Mouse (Mus musculus) forebrain, embryonic 14.5 days (tissue): ENCODE results near the gene Matn4. TPM values are rescaled to one million over a fixed set of nuclear protein-coding genes. Genes with fewer than 3 reads are reported as not detected.

Experiments
- ATAC-seq: fragments of 200-750 bp; cut with Nextera tagmentation; 2 replicates; pipeline ENCODE4 v1.8.0; 2017; ENCODE audit warnings: mild to moderate bottlenecking, moderate library complexity
- DNase-seq: peaks from one replicate; pipeline ENCODE4 v3.0.0-alpha.2; 2015; ENCODE audit warnings: low spot score
- H3K27ac ChIP-seq: fragments of 300-500 bp; sonication (generic); 2 replicates; pipeline ENCODE4 v1.5.1; 2014; ENCODE audit warnings: low read depth, mild to moderate bottlenecking, control low read depth, low read length, moderate library complexity
- H3K27me3 ChIP-seq: fragments of 300-500 bp; sonication (generic); replicated peaks from 2 replicates; pipeline ENCODE4 v1.6.1; 2014; ENCODE audit warnings: low read length, control low read depth, mixed read lengths; ENCODE audit not compliant: control insufficient read depth, insufficient read depth
- H3K36me3 ChIP-seq: fragments of 300-500 bp; sonication (generic); 2 replicates; pipeline ENCODE4 v1.6.1; 2014; ENCODE audit warnings: low read length, control low read depth; ENCODE audit not compliant: control insufficient read depth, insufficient read depth
- H3K4me1 ChIP-seq: fragments of 300-500 bp; sonication (generic); 2 replicates; pipeline ENCODE4 v1.6.1; 2014; ENCODE audit warnings: antibody characterized with exemption, low read length, control low read depth; ENCODE audit not compliant: control insufficient read depth, insufficient read depth
- H3K4me2 ChIP-seq: fragments of 300-500 bp; sonication (generic); 2 replicates; pipeline ENCODE4 v1.6.1; 2014; ENCODE audit warnings: mild to moderate bottlenecking, control low read depth, low read length
- H3K4me3 ChIP-seq: fragments of 300-500 bp; sonication (generic); 2 replicates; pipeline ENCODE4 v1.5.1; 2014; ENCODE audit warnings: low read depth, low read length, control low read depth
- H3K9ac ChIP-seq: fragments of 300-500 bp; sonication (generic); 2 replicates; pipeline ENCODE4 v1.6.1; 2014; ENCODE audit warnings: mild to moderate bottlenecking, low read length, control low read depth, moderate library complexity
- H3K9me3 ChIP-seq: fragments of 300-500 bp; sonication (generic); replicated peaks from 2 replicates; pipeline ENCODE4 v1.6.1; 2016; ENCODE audit warnings: low read length, control low read depth, mixed read lengths; ENCODE audit not compliant: control insufficient read depth
- WGBS: fragments of 180-500 bp; shearing (Covaris S2); extraction: QIAGEN DNeasy Blood & Tissue Kit; methylation state at CpG from one replicate; pipeline ENCODE4 v1.1.7; 2014; 5-methylcytosine and 5-hydroxymethylcytosine counted together
- polyA plus RNA-seq: library from polyadenylated mRNA; unstranded; fragments of >200 nt; fragmentation: Nextera tagmentation; extraction: Ambion mirVana; gene quantifications from 2 replicates; pipeline ENCODE4 v1.2.1, GENCODE M21; 2014

Matn4 gene
- polyA plus RNA-seq, 1 experiment from 2014 or later: 0.08 TPM

DNA sequence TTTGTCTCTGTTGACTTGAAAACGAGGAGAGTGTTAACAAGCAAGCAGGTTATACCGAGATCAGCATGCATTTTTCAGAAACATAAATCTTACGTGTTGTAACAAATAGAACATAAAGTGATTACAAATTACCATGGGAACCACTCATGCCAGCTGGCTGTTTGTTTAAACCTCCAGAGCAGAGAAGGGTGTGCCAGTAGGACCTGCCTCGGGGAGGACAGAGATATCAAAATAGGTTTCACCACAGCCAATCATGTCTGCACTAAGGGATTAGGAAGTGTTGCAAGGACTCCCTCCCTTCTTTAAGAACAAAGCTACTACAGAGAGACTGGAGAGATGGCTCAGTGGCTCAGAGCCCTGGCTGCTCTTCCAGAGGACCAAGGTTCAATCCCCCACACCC lies 31.8 kb downstream of the Matn4 start:
- no peaks in the 10 kb centered on the region for H3K36me3 ChIP-seq
- no peak overlapping the region for H3K9ac ChIP-seq
- H3K4me2 ChIP-seq: no peak overlapping the region
- WGBS: 59% methylated on average over 4 of the region's 4 CpGs
- H3K27ac ChIP-seq: no peak overlapping the region
- DNase-seq (no peak), ATAC-seq (no peak)
- H3K4me3 ChIP-seq: no peak overlapping the region
- H3K27me3 ChIP-seq: no peaks in the 10 kb centered on the region
- no peaks in the 10 kb centered on the region for H3K4me1 ChIP-seq
- H3K9me3 ChIP-seq: no peaks in the 10 kb centered on the region

DNA sequence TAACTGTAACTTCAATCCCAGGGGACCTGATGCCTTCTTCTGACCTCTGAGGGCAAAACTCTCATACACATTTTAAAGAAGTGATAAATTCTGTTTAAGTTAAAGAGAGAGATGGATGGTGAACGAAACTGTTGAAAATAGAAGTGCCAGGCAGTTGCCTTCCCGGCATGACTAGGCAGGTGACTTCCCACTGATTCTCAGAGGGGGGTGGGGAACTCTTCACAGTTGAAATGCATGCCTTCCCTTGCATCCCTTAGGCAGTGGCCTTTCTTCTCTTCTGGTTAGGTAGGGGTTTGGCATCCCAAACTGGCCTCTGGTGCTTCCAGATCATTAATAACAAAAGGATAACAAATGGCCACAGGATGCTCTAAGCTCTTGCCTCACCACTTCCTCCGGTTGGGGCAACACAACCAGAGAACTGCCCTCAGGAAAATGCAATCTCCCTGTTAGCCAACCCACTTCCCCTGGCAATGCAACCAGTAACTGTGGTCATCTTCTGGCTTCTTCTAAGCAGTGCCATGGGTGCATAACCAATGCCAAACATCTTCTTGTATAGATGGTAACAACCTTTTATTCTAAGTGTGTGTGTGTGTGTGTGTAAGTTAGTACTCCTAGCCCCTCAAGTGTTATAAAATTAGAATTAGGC lies 32.4 kb downstream of the Matn4 start:
- no peak overlapping the region for H3K4me2 ChIP-seq
- 43% methylated on average over 3 of the region's 3 CpGs for WGBS

DNA sequence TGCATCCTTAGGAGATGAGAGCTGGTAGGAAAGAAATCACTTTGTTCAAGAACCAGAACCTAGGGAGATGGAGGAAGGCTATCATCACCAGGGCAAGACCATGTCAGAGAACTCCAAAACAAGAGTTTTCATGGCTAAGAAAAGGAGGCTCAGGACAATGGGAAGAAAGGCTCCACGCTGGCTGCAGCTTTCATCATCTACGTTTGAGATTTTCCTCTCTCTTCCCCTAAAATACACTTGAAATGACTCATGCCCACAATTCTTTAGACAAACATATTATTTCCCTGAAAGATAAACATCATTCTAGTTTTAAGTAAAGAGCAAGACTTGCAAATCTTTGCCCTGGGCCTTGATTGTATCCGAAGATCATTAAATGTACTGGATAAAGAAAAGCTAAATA lies 33.6 kb downstream of the Matn4 start:
- Histone ChIP-seq H3K4me3 (no peak overlapping the region), H3K4me2 (no peak overlapping the region), H3K27me3 (no peaks in the 10 kb centered on the region), H3K27ac (no peak overlapping the region), H3K36me3 (no peaks in the 10 kb centered on the region), H3K4me1 (no peaks in the 10 kb centered on the region), H3K9ac (no peak overlapping the region), H3K9me3 (no peaks in the 10 kb centered on the region)
- WGBS: 85% methylated on average over 3 of the region's 3 CpGs
- ATAC-seq (no peak), DNase-seq (no peak)

More for the DNA sequence above, 32.4 kb downstream of the Matn4 start:
- no peak for ATAC-seq
- Histone ChIP-seq H3K4me3 (no peak overlapping the region), H3K36me3 (no peaks in the 10 kb centered on the region), H3K9me3 (no peaks in the 10 kb centered on the region), H3K9ac (no peak overlapping the region), H3K27me3 (no peaks in the 10 kb centered on the region), H3K4me1 (no peaks in the 10 kb centered on the region), H3K27ac (no peak overlapping the region)
- no peak for DNase-seq

DNA sequence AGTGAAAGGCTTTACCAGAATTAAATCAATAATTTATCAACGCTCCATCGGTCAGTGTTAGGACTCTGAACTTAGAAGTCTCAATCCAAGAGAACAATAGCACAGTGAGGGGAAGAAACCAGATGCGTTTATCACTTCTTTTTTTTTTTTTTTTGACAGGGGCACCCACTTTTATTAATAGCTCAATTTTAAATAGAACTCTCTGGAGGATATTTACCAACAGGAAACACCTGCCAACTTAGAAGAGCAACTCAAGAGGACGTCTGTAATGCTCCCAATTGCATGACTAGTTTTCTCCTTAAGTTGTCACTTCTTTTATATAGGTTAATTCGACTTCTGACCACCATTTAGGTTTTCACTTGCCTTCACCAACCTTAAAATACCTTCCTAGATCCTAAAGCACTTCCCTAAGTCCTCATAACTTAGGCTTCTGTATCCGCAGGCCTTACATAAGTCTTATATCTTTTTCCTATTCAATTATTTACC lies 36.3 kb downstream of the Matn4 start:
- H3K9me3 ChIP-seq: no peaks in the 10 kb centered on the region
- H3K4me3 ChIP-seq: no peak overlapping the region
- no peak overlapping the region for H3K4me2 ChIP-seq
- H3K27me3 ChIP-seq: no peaks in the 10 kb centered on the region
- WGBS: 82% methylated on average over 6 of the region's 6 CpGs
- H3K27ac ChIP-seq: no peak overlapping the region
- ATAC-seq (no peak), DNase-seq (no peak)
- no peaks in the 10 kb centered on the region for H3K36me3 ChIP-seq
- no peaks in the 10 kb centered on the region for H3K4me1 ChIP-seq
- H3K9ac ChIP-seq: no peak overlapping the region

DNA sequence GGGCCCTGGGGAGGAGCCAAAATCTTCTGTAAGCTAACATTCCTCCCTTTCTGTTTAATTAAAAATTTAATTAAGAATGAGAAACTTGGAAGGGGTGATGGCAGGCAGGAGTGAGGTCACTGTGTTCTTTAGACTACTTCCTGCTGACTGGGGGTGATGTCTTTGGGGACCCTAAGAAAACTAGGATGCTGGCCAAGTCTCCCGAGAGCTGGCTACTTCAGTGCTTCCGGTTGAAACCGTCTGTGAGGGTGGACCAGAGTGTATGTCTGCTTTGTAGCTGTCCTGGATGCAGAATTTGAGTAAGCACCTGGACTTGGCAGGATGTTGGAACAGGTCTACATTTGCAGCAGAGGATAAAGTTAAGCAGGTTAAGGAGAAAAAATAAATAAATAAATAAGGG lies 38.0 kb downstream of the Matn4 start:
- Histone ChIP-seq H3K9me3 (no peaks in the 10 kb centered on the region), H3K36me3 (no peaks in the 10 kb centered on the region), H3K9ac (no peak overlapping the region), H3K4me1 (no peaks in the 10 kb centered on the region), H3K4me2 (no peak overlapping the region), H3K27ac (no peak overlapping the region), H3K27me3 (no peaks in the 10 kb centered on the region), H3K4me3 (no peak overlapping the region)
- WGBS: 44% methylated on average over 3 of the region's 3 CpGs
- DNase-seq: peak; percentile 32
- no peak for ATAC-seq

DNA sequence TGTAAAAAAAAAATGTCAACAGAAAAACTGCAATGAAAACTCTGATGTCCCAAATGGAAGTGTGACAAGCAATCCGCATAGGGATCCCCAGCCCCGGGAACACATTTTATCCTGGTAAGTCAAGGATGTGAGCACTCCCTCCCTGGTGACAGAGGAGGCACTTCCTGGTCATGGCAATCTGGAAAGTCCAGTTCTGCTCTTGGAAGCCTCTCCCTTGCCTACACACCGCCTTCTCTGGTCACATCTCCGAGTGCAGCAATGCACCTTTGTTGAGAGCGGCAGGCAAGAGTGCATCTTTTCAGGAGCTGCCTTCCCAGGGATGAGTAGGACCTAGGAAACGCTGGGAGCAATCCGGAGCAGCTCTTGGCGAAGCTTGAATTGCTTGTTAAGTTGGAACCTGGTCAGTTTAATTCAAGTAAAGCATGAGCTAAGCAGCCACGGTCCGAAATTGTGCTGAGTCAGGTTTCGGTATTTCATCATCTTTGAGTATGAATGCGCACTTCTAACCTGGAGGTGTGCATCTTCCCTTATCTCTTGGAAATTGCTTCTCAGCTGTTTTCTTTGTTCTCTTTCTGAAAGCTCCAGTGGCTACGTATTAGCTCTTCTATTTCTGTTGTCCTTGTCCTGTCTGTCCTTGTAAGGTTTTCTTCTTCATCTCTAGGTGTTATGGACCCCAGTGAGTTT lies 43.8 kb downstream of the Matn4 start:
- H3K9me3 ChIP-seq: no peaks in the 10 kb centered on the region
- no peak overlapping the region for H3K9ac ChIP-seq
- H3K4me1 ChIP-seq: no peaks in the 10 kb centered on the region
- no peak overlapping the region for H3K4me3 ChIP-seq
- H3K27ac ChIP-seq: no peak overlapping the region
- H3K27me3 ChIP-seq: no peaks in the 10 kb centered on the region
- WGBS: 31% methylated on average over 13 of the region's 13 CpGs
- H3K36me3 ChIP-seq: no peaks in the 10 kb centered on the region
- H3K4me2 ChIP-seq: no peak overlapping the region
- no peak for ATAC-seq
- DNase-seq: no peak

DNA sequence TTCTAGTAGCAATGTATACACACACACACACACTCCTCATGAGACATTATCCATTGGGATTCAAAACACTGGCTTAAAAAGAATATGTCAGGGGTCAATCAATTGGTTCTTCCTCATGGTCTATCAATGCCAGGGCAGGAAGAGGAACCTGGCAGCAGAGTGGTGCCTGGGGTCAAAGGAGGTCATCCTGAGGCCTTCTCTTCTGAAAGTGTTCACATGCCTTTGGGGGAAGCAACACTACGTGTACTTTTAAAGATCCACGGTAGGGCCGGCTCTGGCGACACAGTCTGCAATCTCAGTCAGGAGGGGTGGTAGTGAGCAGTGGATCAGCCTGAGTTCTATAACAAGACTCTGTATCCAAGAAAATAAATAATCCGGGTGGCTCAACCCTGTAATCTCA lies 45.3 kb downstream of the Matn4 start:
- 75% methylated on average over 5 of the region's 5 CpGs for WGBS
- Histone ChIP-seq H3K27me3 (no peaks in the 10 kb centered on the region), H3K4me2 (no peak overlapping the region), H3K9ac (no peak overlapping the region), H3K27ac (no peak overlapping the region), H3K4me1 (no peaks in the 10 kb centered on the region), H3K4me3 (no peak overlapping the region), H3K9me3 (no peaks in the 10 kb centered on the region), H3K36me3 (no peaks in the 10 kb centered on the region)
- ATAC-seq: no peak
- DNase-seq: no peak

DNA sequence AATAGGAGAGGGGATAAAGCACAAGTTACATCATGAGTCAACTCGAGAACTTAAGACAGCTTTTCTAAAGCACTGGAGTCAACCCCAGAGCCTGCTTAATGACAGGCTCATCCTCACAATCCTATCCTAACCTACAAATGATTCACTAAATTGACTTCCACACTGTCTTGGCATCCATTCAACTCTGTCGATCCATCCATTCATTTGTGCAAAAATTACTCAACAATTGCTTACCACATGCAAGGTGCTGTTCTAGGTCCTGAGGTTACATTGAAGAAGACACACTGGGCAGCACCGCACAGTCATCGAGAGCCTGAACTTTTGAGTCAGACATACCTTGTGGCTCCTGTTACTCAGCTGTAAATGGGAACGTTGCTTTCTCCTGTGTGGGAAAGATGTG lies 45.9 kb downstream of the Matn4 start:
- H3K9ac ChIP-seq: no peak overlapping the region
- WGBS: 88% methylated on average over 5 of the region's 5 CpGs
- no peaks in the 10 kb centered on the region for H3K36me3 ChIP-seq
- H3K4me1 ChIP-seq: no peaks in the 10 kb centered on the region
- DNase-seq: no peak
- H3K27me3 ChIP-seq: no peaks in the 10 kb centered on the region
- no peak overlapping the region for H3K4me3 ChIP-seq
- no peak overlapping the region for H3K27ac ChIP-seq
- H3K9me3 ChIP-seq: no peaks in the 10 kb centered on the region
- ATAC-seq: no peak
- H3K4me2 ChIP-seq: no peak overlapping the region

DNA sequence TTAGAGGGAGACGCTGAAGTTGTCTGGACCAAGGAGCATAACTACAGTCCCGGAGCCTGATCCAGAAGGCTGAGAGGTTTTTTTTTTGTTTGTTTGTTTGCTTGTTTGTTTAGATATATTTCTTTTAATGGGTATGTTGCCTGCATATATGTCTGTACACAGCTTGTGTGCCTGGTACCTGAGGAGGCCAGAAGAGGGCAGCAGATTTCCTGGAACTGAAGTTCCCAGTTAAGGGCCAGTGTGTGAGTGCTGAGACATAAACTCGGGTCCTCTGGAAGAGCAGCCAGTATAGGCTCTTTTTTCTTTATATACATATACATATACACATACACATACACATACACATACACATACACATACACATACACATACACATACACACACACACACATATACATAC lies 46.6 kb downstream of the Matn4 start:
- H3K4me2 ChIP-seq: no peak overlapping the region
- no peak for DNase-seq

More for the DNA sequence above, 46.6 kb downstream of the Matn4 start:
- Histone ChIP-seq H3K27ac (no peak overlapping the region), H3K4me1 (no peaks in the 10 kb centered on the region), H3K36me3 (no peaks in the 10 kb centered on the region), H3K27me3 (no peaks in the 10 kb centered on the region), H3K9me3 (no peaks in the 10 kb centered on the region), H3K9ac (no peak overlapping the region), H3K4me3 (no peak overlapping the region)
- 75% methylated on average over 3 of the region's 3 CpGs for WGBS
- ATAC-seq: no peak
